Mouse (Mus musculus) left cerebral cortex, postnatal 25 days (tissue): ENCODE data around the gene Gm2115. TPM values are rescaled to one million over a fixed set of nuclear protein-coding genes. Genes with fewer than 3 reads are reported as not detected.

Experiments used
- DNase-seq, 2 experiments: peaks; one replicate each; pipeline ENCODE4 v3.0.0; 2022; ENCODE audit warnings: low spot score in 2 of 2, mixed read lengths in 1 of 2
- intact Hi-C: fragments of 180-260 bp; cut with DNase I; formaldehyde crosslinking; loops from one replicate; pipeline ENCODE4 v1.15.1; 2025
- total RNA-seq, 2 experiments: library from RNA; stranded (reverse); gene quantifications; 2 replicates each; pipeline ENCODE4 v1.2.3; 2021

Gene Gm2115
- total RNA-seq, 2 experiments from 2014 or later: 5.0 to 6.0 TPM

- DNase-seq: no peak
- intact Hi-C loops: no loop called here
Observed at GRCm38 (mm10) chr7:84618951-84619350, 90.2 kb downstream of the Gm2115 start.

GRCm38 (mm10) chr7:84620956-84621355 lies 92.2 kb downstream of the Gm2115 start:
- intact Hi-C loops: no loop called here
- DNase-seq: no peak

- intact Hi-C loops: no loop called here
Observed at GRCm38 (mm10) chr7:84623718-84624117, 95.0 kb downstream of the Gm2115 start.

GRCm38 (mm10) chr7:84631878-84632277 lies 103.1 kb downstream of the Gm2115 start:
- DNase-seq: no peak
- intact Hi-C loops: no loop called here

More at GRCm38 (mm10) chr7:84623718-84624117, 95.0 kb downstream of the Gm2115 start:
- DNase-seq: peak in 1 of 2 experiments; percentile 57

Other genes starting within 250 kb of the Gm2115 start
- gene Arnt2, start 118.8 kb upstream of the Gm2115 start, total RNA-seq: 100 to 1,000 TPM; 219 to 226 TPM
- 10 to 100 TPM; 13.8 to 15.8 TPM for gene Fah, start 77.8 kb downstream of the Gm2115 start, total RNA-seq
- gene Zfand6, start 161.0 kb downstream of the Gm2115 start, total RNA-seq: 10 to 100 TPM; 61.2 to 64.7 TPM